Mouse (Mus musculus) limb, embryonic 15.5 days (tissue): Measurements from ENCODE around the gene Il9r. TPM values are rescaled to one million over a fixed set of nuclear protein-coding genes. Genes with fewer than 3 reads are reported as not detected.
"Not testable (repeated sequence)": the region's sequence is repeated elsewhere in the genome, so short reads cannot be mapped to it uniquely, and the experiment has no call there.

Source experiments
- ATAC-seq: fragments of 200-750 bp; cut with Nextera tagmentation; 2 replicates; pipeline ENCODE4 v1.8.0; 2017; ENCODE audit warnings: low read depth, moderate TSS enrichment; ENCODE audit not compliant: insufficient number of reproducible peaks, low FRiP score, low TSS enrichment
- H3K27ac ChIP-seq: fragments of 300-500 bp; sonication (generic); 2 replicates; pipeline ENCODE4 v1.5.1; 2015; ENCODE audit warnings: moderate library complexity, mild to moderate bottlenecking, inconsistent platforms
- H3K27me3 ChIP-seq: fragments of 300-500 bp; sonication (generic); 2 replicates; pipeline ENCODE4 v1.6.1; 2015; ENCODE audit warnings: inconsistent platforms
- H3K36me3 ChIP-seq: fragments of 300-500 bp; sonication (generic); 2 replicates; pipeline ENCODE4 v1.6.1; 2015; ENCODE audit warnings: inconsistent platforms
- H3K4me1 ChIP-seq: fragments of 300-500 bp; sonication (generic); 2 replicates; pipeline ENCODE4 v1.6.1; 2015; ENCODE audit warnings: inconsistent platforms
- H3K4me2 ChIP-seq: fragments of 300-500 bp; sonication (generic); 2 replicates; pipeline ENCODE4 v1.6.1; 2015; ENCODE audit warnings: mild to moderate bottlenecking, inconsistent platforms
- H3K4me3 ChIP-seq: fragments of 300-500 bp; sonication (generic); 2 replicates; pipeline ENCODE4 v1.5.1; 2015; ENCODE audit warnings: mild to moderate bottlenecking, inconsistent platforms
- H3K9ac ChIP-seq: fragments of 300-500 bp; sonication (generic); 2 replicates; pipeline ENCODE4 v1.6.1; 2015; ENCODE audit warnings: inconsistent platforms
- H3K9me3 ChIP-seq: fragments of 300-500 bp; sonication (generic); 2 replicates; pipeline ENCODE4 v1.6.1; 2016; ENCODE audit warnings: inconsistent platforms
- WGBS: fragments of 180-500 bp; shearing (Covaris S2); methylation state at CpG from one replicate; pipeline ENCODE4 v1.1.7; 2015; 5-methylcytosine and 5-hydroxymethylcytosine counted together
- polyA plus RNA-seq: library from polyadenylated mRNA; unstranded; fragments of >200 nt; fragmentation: Nextera tagmentation; extraction: Ambion mirVana; gene quantifications from 2 replicates; pipeline ENCODE4 v1.2.1, GENCODE M21; 2015

Il9r gene
- polyA plus RNA-seq, 1 experiment from 2014 or later, result 0.31 TPM

DNA sequence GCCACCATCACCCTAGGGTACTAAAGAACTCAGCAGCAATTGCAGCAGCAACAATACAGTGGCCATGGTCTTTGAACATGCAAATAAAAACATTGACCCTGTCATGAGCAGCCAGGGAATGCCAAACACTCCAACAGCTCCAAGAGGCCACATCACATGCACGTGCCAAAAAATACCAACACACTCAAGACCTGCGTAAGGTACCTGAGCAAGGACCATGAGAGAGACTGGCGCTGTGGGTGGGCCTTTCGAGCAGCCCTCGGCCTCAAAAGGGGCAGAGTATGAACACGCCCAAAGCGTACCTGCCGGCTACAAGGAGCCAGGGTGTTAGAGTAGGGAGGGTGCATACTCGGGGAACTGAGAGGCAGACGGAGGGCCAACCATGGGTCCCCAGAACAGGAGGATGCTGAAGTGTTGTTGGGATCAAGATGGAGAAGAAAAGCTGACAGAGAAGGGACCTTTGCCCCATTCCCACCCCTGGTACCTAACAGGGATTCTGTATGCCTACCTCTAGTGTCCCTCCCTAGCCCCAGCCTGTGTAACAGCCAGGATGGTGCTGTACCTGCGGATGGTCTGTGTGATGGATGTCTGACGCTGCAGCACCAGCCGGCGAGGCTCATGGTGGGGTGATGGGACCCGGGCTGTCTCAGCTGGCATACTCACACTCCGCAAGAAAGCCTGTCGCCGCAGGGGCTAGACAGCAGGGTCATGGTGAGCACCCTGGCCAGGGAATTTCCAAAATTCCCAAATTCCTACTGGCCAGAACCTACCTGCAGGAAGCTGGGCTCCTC, 15.5 kb upstream of the Il9r start:
- no peak overlapping the region for H3K4me3 ChIP-seq
- ATAC-seq, result no peak
- WGBS, result 93% methylated on average over 18 of the region's 18 CpGs
- no peaks in the 10 kb centered on the region for H3K9me3 ChIP-seq
- H3K4me1 ChIP-seq, result peaks cover 31% of the 10 kb centered on the region
- H3K27ac ChIP-seq, result no peak overlapping the region
- H3K9ac ChIP-seq, result no peak overlapping the region
- H3K4me2 ChIP-seq, result no peak overlapping the region
- peaks cover 59% of the 10 kb centered on the region for H3K36me3 ChIP-seq
- H3K27me3 ChIP-seq, result no peaks in the 10 kb centered on the region

DNA sequence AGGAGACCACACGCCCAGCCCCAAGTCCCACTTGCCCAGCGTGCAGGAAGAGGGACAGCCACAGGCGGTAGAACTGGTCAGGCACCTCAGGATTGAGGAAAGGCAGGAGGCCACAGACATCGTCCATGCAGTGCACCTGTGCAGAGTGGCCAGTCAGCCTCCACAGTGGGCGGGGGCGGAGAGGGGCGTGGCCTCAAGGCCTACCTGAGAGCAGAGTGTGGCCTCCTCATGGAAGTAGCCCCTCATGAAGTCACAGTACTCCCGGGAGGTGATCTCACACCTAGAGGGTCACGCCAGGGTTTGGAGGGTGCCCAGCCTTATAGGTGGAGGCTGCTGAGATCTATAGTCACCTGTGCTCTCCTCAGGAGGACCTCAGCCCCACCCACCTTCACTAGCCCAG, 10.5 kb upstream of the Il9r start:
- H3K9me3 ChIP-seq, result no peaks in the 10 kb centered on the region
- peaks cover 7% of the 10 kb centered on the region for H3K4me1 ChIP-seq
- peaks cover 87% of the 10 kb centered on the region for H3K36me3 ChIP-seq
- no peak overlapping the region for H3K4me2 ChIP-seq
- no peak for ATAC-seq
- H3K27me3 ChIP-seq, result no peaks in the 10 kb centered on the region
- no peak overlapping the region for H3K9ac ChIP-seq
- no peak overlapping the region for H3K27ac ChIP-seq
- no peak overlapping the region for H3K4me3 ChIP-seq
- 88% methylated on average over 9 of the region's 9 CpGs for WGBS

DNA sequence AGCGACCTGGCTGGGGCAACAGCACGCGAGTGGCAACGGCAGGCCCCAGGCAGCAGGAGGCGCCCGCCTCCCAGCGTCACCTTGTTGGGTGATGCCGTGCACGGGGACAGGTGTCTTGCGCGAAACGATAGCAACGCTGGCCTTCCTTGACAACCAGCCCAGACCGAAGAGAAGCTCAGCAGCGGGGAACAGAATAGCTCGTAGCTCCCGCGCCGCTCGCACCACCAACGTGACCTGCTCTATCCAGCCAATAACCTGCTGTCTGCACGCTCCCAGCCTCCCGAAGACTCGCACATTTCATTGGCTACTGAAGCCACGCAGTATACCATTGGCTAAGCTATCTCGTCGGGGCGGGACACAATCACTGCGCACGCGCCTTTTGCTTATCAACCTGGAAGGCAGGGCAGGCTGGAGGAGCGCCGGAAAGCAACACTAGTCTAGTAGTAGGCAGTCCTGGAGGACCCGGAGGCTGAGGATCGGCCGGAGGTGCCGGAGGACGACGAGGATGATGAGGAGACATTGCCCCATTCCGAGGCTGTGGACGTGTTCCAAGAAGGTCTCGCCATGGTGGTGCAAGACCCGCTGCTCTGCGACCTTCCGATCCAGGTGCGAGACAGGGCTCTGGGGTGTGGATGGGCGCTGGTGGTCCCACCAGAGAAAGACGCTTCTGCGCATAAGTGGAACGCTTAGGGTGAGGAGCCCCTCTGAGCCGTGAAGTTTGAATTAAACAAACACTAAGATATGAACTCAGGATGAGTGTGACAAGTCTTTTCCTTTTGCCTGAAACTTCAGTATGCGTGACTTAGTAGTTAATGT, 5.2 kb upstream of the Il9r start, which contains the start of gene Snrnp25:
Snrnp25 (plus strand) TSS at position 358 of the 816 bp plus-strand sequence.
- H3K27ac ChIP-seq, result peak within 1 kb of the TSS; percentile 17; the same call in 1 of the 2 replicates
- peaks cover 33% of the 10 kb centered on the region for H3K36me3 ChIP-seq
- peak within 1 kb of the TSS; percentile 70 for H3K4me2 ChIP-seq
- H3K4me3 ChIP-seq, result peak within 1 kb of the TSS; percentile 59
- no peaks in the 10 kb centered on the region for H3K27me3 ChIP-seq
- WGBS, result under 1% methylated on average over 52 of the region's 52 CpGs
- peak; percentile 100 for ATAC-seq
- H3K9me3 ChIP-seq, result no peaks in the 10 kb centered on the region
- H3K4me1 ChIP-seq, result peaks cover 13% of the 10 kb centered on the region
- H3K9ac ChIP-seq, result peak within 1 kb of the TSS; percentile 63

DNA sequence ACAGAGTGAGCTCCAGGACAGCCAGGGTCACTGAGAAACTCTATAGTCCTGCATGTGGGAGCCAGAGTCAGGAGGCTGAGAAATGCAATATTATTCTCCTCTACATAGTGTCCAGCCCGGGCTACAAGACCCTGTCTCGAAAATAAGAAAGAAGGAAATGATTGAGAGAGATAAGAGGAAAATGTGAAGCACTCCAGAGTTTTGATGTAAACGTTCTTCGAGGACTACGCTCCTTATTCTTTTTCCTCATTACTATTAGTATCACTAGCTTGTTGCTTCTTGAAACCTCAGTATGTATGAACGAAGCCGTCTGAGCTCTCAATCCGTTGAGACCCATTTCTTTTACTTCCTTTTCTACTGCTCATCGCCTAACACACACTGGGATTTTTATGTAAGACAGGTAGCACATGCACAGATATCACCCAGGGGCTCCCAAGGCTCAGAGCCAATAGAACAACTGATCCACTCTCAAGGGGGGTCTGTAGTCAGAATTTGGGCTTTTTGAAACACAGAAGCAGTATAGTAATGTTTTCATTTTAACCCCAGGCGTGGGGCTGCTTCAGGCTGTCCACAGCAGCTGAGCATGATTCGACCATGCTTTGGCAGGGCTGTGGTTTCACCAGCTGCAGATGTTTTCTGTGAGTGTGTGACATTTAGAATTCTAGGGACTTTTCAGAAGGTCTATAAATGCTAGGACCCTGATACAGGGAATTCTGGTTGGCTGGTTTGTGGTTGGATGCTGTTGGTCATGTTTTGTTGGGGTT, 2.0 kb upstream of the Il9r start:
- Histone ChIP-seq H3K4me2 (no peak overlapping the region), H3K27ac (no peak overlapping the region), H3K27me3 (no peaks in the 10 kb centered on the region), H3K9ac (no peak overlapping the region), H3K9me3 (no peaks in the 10 kb centered on the region), H3K4me3 (no peak overlapping the region), H3K36me3 (peaks cover 2% of the 10 kb centered on the region; the same call in 1 of the 2 replicates), H3K4me1 (peaks cover 13% of the 10 kb centered on the region)
- WGBS, result 76% methylated on average over 11 of the region's 11 CpGs
- no peak for ATAC-seq

DNA sequence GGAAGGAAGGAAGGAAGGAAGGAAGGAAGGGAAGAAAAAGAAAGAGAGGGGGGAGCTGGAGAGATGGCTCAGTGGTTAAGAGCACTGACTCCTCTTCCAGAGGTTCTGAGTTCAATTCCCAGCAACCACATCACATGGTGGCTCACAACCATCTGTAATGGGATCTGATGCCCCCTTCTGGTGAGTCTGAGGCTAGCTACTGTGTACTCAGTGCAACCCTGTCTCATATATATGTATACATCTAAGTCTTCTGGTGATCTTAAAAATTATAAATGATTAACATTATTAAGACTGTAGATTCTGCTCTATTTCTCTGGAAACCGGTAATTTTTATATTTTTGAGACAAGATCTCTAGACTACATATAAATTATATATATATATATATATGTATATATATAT, 913 bp upstream of the Il9r start:
- not testable (repeated sequence) for H3K4me2 ChIP-seq, H3K27me3 ChIP-seq, H3K36me3 ChIP-seq, H3K9ac ChIP-seq, H3K27ac ChIP-seq, H3K9me3 ChIP-seq, ATAC-seq, H3K4me3 ChIP-seq, H3K4me1 ChIP-seq
- 60% methylated on average over 1 of the region's 1 CpGs for WGBS

DNA sequence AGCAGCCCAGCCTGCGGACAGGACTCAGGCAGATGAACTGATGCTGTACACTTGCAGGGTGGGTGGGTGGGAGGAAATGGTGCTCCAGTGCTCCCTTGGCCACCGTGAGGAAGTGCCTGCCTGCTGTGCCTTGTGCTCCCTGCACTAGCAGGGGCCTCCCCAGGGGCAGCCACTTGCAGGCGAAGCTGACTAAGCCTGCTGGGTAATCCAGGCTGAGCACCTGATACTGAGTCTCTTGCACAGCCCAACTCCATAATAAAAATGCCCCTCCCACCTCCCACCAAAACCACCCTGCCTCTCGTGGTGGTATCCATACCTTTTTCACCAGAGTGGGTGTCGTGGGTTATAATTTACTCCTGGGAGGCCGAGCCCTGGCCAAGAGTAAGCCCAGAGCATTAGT, 849 bp downstream of the Il9r start:
- WGBS, result 33% methylated on average over 6 of the region's 6 CpGs
- H3K9ac ChIP-seq, result no peak overlapping the region
- H3K4me3 ChIP-seq, result no peak overlapping the region

DNA sequence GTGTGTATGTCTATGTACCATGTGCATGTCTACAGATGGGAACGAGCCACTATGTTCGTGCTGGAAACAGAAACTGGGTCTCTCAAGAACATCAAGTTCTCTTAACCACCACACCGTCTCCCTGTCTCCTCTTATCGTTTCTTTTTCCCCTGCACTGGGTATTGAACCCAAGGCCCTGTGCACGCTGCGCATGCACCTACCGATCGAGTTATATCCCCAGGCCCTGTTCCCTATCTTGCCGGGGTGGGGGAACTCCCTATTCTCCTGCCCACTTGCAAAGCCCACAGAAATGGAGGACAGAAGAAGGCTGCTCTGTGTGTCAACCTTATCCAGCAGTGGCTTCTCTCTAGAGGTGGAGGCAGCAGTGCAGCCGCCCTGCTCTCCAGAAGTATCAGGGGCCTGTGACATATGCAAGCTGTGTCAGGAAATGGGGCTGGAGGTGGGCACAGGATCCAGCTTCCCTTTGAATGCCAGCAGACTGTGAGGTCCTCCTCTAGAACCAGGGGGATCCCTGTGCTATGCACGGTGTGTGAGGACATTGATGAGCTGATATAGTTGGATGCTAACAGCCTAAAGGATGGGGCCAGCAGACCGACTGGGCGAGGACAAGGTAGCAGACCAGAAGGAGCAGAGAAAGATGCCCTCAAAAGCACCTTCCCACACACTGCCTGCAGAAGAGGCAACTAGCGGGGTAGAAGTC, 1.7 kb downstream of the Il9r start:
- Histone ChIP-seq H3K27ac (no peak overlapping the region), H3K27me3 (peaks cover 14% of the 10 kb centered on the region), H3K36me3 (no peaks in the 10 kb centered on the region), H3K9ac (no peak overlapping the region), H3K9me3 (no peaks in the 10 kb centered on the region), H3K4me2 (no peak overlapping the region), H3K4me1 (no peaks in the 10 kb centered on the region), H3K4me3 (no peak overlapping the region)
- no peak for ATAC-seq
- 66% methylated on average over 14 of the region's 14 CpGs for WGBS

More for the DNA sequence above, 849 bp downstream of the Il9r start:
- Histone ChIP-seq H3K36me3 (no peaks in the 10 kb centered on the region), H3K27me3 (peaks cover 14% of the 10 kb centered on the region), H3K4me2 (no peak overlapping the region), H3K27ac (no peak overlapping the region), H3K4me1 (no peaks in the 10 kb centered on the region), H3K9me3 (no peaks in the 10 kb centered on the region)
- no peak; the same call in 1 of the 2 replicates for ATAC-seq

DNA sequence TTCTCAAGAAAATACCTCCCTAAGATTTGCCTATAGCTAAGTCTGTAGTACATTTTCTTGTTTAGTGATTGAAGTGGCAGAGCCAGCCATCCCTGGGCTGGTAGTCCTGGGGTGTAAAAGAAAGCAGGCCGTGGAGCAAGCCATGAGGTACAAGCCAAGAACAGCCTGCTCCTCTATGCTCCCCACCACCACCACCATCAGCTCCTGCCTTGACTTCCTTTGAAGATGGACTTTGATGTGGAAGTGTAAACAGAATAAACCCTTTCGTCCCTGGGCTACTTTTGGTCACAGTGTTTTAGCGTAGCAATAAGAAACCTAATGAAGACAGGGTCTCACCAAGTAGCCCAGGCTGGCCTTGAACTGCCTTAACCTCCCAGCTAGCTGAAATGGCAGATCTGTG, 2.3 kb downstream of the Il9r start:
- WGBS, result 25% methylated on average over 3 of the region's 3 CpGs
- no peaks in the 10 kb centered on the region for H3K4me1 ChIP-seq
- no peak overlapping the region for H3K27ac ChIP-seq
- H3K9ac ChIP-seq, result no peak overlapping the region
- H3K4me3 ChIP-seq, result no peak overlapping the region
- no peaks in the 10 kb centered on the region for H3K9me3 ChIP-seq
- ATAC-seq, result no peak
- no peaks in the 10 kb centered on the region for H3K36me3 ChIP-seq
- peaks cover 14% of the 10 kb centered on the region for H3K27me3 ChIP-seq
- no peak overlapping the region for H3K4me2 ChIP-seq

DNA sequence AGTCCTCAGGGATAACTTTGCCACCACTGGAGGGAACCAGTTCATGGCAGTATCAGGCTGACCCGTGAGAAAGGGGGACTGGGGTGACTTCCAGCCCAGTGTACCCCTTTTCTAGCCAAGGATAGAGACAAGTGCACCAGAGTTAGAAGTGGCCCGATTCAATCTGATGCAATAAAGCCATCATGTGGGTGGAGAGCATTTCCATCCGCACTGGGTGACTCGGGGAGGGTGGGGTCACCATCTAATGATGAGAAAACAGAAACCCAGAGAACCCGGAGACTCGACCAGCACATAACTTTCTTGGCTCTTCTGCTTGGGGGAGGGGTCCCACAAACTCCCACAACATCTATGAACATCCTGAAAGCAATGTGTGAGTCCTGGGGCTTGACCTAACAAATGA, 3.4 kb downstream of the Il9r start:
- no peak overlapping the region for H3K4me2 ChIP-seq
- H3K4me3 ChIP-seq, result no peak overlapping the region
- WGBS, result 63% methylated on average over 6 of the region's 6 CpGs
- H3K9ac ChIP-seq, result no peak overlapping the region
- no peaks in the 10 kb centered on the region for H3K4me1 ChIP-seq
- H3K27ac ChIP-seq, result no peak overlapping the region
- no peaks in the 10 kb centered on the region for H3K36me3 ChIP-seq
- peaks cover 14% of the 10 kb centered on the region for H3K27me3 ChIP-seq
- no peaks in the 10 kb centered on the region for H3K9me3 ChIP-seq
- no peak for ATAC-seq

DNA sequence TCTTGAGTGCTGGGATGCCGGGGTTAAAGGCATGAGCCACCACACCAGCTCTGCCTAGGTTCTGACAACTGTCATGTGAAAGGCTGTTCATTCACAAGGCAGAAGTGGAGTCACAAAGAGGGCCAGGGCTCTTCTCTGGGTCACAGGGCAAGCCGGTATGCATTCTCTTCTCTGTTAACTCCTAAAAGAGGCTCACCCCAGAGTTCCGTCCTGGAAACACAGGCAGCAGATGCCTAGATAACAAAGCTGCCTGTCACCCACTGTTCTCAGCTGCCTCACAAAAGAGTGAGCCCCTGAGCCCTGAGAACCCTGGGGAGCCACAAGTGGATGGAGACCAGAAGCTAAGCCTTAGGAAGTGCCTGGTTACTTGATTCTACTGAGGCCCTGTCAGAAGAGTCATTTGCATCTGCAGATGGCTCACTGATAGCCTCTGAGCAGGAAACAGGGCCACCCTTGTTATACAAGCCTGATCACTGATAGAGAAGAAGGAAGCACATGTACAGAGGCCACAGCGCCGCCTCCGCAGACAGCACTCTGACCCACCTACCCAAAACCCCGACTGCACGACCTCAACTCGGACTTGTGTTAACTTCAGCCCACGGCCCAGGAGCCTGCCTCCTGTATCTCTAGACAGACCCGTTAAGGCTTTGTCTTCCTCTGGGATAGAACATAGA, 4.1 kb downstream of the Il9r start:
- no peak for ATAC-seq
- H3K9ac ChIP-seq, result no peak overlapping the region
- no peaks in the 10 kb centered on the region for H3K4me1 ChIP-seq
- H3K36me3 ChIP-seq, result no peaks in the 10 kb centered on the region
- WGBS, result 45% methylated on average over 11 of the region's 11 CpGs
- no peak overlapping the region for H3K4me2 ChIP-seq
- H3K9me3 ChIP-seq, result no peaks in the 10 kb centered on the region
- peaks cover 14% of the 10 kb centered on the region for H3K27me3 ChIP-seq
- H3K27ac ChIP-seq, result no peak overlapping the region
- no peak overlapping the region for H3K4me3 ChIP-seq

DNA sequence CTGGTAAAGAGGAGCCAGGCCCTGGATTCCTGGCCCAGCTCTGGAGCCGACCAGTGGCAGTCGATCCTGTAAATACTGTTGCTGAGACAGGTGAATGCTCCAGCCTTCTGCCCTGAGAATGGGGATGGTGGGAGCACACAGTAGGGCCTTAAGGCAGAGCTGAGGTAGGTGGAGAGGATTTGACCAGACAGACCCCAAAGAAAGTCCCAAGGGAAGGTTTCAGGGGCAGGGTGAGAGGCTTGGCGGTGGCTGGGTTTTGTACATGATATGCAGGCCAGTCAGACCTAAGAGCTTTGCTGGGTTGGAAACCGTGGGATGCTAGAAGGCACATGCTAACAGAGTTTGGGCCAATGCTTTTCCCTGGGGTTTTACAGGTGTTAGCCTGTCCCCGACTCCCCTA, 5.5 kb downstream of the Il9r start:
- Histone ChIP-seq H3K4me1 (no peaks in the 10 kb centered on the region), H3K4me3 (no peak overlapping the region), H3K4me2 (no peak overlapping the region), H3K9ac (no peak overlapping the region), H3K27ac (no peak overlapping the region), H3K27me3 (peaks cover 14% of the 10 kb centered on the region), H3K9me3 (no peaks in the 10 kb centered on the region), H3K36me3 (no peaks in the 10 kb centered on the region)
- WGBS, result 72% methylated on average over 5 of the region's 5 CpGs
- ATAC-seq, result no peak
